Mouse (Mus musculus): ENCODE measurements around the gene 3110082I17Rik. TPM values are rescaled to one million over a fixed set of nuclear protein-coding genes. Genes with fewer than 3 reads are reported as not detected.
A peak's percentile ranks its signal among the peaks of the same experiment; 100 is the strongest.

3110082I17Rik gene
- total RNA-seq, 2 experiments from 2014 or later = 13.9 to 15.6 TPM

DNA sequence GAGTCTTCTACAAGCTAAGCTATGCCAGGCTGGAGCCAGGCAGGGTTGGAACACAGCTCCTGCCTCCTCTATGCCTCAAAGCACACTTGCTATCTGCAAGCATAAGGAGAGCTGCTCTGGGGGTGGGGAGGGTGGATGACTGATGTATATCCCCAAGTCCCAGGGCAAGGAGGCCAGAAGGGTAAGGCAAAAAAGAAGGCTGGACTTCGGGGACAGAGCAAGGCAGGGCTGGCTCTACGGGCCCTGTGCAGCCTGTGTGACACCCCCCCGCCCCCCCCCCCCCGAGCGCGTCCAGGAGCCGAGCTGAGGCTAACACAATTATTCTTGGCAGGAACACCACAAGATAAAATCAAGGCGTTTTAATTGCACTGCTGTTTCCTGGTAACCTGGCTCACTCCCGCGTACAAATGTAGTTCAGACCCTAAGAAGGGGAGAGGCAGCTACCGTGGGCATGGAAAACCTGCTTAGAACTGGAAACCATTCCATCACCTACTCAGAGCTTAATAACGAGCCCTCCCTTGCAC lies 30.4 kb downstream of the 3110082I17Rik start:
- DNase-seq (ENCODE audit: low spot score in 2 of 2) = peak in 1 of 2 experiments; percentile 57
- intact Hi-C loops (cut with DNase I) = loop anchor here (2.0 kb wide), 1 partner anchor 27 kb away; no protein-coding TSS in a partner anchor

DNA sequence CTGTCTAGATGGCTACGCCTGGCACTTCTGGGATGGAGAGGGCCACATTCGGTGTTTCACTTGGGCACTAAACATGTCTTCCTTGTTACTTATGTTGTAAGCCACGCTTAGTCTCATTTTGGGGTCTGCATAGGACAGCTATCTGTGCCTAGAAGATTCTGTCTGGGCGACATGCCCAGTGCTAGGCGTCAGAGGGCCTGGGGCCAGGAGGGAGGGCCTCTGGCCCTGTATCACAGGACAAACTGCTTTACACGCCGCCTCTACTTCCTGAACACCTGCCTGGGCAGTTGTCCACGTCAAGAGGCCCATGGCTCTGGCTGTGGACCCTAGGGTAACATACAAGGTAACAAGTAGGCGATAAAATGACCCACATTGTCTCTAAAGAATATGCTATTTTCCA lies 32.3 kb downstream of the 3110082I17Rik start:
- intact Hi-C loops (cut with DNase I) = no loop called here
- no peak for DNase-seq (ENCODE audit: low spot score in 2 of 2)

GRCm38 (mm10) chr5:139427001-139427400 lies 33.3 kb downstream of the 3110082I17Rik start:
- DNase-seq (ENCODE audit: low spot score in 2 of 2) = no peak
- intact Hi-C loops (cut with DNase I) = no loop called here

DNA sequence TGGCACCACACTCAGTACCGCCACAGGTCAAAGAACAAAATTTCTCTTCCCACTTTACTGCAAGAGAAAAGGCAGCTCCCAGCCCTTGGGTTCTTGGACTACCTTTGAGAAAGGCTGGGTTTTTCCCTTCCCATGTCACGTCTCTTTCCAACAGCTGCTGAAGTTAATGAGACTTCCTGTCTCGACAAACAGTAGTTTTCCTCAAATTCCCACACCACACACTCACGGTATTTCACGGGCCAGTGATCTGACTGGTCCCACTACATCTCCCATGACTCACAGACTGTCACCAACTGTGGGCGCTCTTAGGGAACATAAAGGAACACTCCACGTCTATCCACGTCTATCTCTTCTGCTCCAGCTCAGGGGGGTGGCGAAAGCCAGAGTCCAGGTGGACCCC lies 35.1 kb downstream of the 3110082I17Rik start:
- intact Hi-C loops (cut with DNase I) = no loop called here
- no peak for DNase-seq (ENCODE audit: low spot score in 2 of 2)

DNA sequence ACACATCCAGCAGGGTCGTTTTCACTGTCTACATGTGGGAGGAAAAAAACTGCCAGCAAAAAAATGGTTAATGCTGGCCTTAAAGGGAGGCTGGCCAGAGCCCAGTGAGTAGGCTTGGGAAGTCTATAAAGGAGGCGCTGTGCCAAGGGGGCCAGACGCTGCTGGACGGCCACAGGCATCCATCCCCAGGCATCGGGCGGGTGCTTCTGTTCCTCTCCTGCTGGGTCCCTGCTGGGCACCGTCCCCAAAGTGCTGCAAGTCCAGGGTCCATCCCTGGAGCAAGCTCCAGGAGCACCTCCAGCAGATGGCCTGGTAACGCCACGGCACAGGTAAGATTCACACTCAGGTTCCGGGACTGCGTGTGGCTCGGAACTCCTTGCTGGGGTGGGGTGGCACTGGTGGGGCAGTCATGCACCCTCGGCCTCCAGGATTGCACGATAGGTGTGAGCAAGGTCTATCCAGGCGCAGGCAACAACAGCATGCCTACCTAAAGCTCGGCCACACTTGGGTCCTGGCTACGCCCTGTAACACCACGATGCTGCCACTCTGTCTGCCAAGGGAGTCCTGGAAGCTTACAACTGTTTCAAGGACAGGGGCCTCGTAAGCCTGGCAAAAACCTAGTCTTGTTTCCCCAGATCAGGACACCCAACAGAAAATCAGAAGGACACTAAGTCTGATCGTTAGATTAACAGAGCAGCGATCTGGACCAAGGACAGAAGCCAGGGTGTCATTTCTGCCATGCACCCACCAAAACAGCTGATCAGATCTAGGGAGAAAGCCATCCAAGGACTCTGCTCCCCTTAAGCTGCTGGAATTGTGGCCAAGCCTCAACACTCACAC lies 37.1 kb downstream of the 3110082I17Rik start, which contains the start of gene Gper1:
Gene Gper1 (plus strand): TSS at position 126 of the 840 bp plus-strand sequence.
- intact Hi-C loops (cut with DNase I) = no loop called here
- no peak for DNase-seq (ENCODE audit: low spot score in 2 of 2)

GRCm38 (mm10) chr5:139418633-139419032 lies 41.7 kb downstream of the 3110082I17Rik start:
- intact Hi-C loops (cut with DNase I) = no loop called here

DNA sequence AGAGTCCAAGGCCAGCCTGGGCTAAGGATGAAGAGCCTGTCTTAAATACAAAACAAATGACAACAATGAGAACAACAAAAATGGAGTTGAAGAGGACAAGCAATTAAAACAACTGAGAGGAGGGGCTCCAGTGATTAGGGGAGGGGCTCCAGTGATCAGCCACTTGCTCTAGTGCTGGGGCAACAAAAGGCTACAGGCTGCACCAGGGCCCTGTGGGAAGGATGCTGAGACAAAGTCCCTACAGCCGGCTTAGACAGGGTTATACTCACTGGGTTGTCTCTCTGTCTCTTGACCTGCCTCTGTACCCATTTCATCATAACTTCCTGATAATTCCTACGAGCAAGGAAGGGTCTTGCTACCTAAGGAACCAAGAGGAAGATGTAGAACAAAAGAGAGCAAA lies 42.2 kb downstream of the 3110082I17Rik start:
- intact Hi-C loops (cut with DNase I) = no loop called here
- DNase-seq (ENCODE audit: low spot score in 2 of 2) = no peak

More at GRCm38 (mm10) chr5:139418633-139419032, 41.7 kb downstream of the 3110082I17Rik start:
- DNase-seq (ENCODE audit: low spot score in 2 of 2) = no peak

DNA sequence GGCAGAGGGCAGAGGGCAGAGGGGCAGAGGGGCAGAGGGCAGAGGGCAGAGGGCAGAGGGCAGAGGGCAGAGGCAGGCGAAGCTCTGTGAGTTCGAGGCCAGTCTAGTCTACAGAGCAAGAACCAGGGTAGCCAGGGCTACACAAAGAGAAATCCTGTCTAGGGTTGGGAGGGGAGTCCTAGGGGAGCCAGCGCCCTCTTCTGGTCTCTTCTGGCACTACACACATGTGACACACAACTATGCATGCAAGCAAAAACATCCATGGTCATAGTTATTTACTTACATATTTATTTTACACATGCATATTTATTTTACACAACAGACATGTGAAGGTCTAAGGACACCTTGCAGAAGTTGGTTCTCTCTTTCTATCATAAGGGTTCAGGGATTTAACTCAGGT lies 42.8 kb downstream of the 3110082I17Rik start:
- intact Hi-C loops (cut with DNase I) = no loop called here
- no peak for DNase-seq (ENCODE audit: low spot score in 2 of 2)

DNA sequence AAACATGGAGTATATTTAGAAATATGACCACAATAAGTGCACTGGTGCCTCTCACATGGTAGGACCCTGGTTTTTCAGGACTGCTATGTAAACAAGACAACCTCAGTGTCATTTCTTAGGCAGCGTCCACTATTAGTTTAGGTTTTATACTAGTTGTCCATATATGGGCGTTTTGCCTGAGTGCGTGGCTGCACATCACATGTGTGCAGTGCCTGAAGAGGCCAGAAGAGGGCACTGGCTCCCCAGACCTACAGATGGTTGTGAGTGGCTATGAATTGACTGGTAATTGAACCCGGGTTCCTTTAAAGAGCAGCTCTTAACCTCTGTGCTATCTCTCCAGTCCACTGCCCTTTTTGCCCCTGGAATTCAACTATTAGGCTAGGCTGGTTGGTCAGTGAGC lies 43.4 kb downstream of the 3110082I17Rik start:
- DNase-seq (ENCODE audit: low spot score in 2 of 2) = no peak
- intact Hi-C loops (cut with DNase I) = no loop called here

DNA sequence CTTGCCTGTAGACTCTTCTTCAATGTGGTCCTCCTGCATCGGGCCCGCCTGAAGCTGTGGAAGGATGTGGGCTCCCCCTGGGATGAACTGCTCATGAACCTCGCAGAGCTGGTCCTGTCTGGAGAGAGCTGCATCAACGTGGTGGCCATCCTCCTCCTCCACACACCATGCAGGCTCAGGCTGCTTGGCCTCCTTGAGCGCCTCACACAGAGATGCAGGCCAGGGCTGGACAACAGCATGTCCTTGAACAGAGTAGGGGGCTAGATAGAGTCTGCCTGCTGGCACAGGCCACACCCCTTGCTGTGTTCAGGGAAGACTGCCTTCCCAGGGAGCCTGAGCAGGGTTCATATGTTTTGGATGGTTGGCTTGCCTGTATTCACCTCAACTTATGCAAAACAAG lies 45.3 kb downstream of the 3110082I17Rik start:
- intact Hi-C loops (cut with DNase I) = no loop called here

DNA sequence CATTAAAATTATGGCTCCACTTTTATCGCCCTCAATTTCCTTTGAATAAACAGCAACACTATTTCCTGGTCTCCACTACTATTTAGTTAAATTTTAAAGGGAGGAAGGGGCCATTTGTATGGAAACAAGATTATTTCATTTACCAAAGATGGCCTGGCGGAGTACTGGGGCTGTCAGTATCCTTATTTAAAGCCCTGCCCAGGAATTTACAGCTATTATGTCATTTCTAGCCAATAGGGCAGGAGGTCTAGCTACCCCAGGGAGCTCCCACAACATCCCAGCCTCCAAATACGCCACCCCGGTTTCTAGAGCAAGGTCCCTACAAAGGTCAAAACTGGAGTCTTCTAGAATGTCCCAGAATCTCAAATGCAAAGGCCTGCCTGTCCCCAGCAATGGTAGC lies 46.8 kb downstream of the 3110082I17Rik start:
- intact Hi-C loops (cut with DNase I) = no loop called here
- no peak for DNase-seq (ENCODE audit: low spot score in 2 of 2)

More for the DNA sequence above, 45.3 kb downstream of the 3110082I17Rik start:
- no peak for DNase-seq (ENCODE audit: low spot score in 2 of 2)

DNA sequence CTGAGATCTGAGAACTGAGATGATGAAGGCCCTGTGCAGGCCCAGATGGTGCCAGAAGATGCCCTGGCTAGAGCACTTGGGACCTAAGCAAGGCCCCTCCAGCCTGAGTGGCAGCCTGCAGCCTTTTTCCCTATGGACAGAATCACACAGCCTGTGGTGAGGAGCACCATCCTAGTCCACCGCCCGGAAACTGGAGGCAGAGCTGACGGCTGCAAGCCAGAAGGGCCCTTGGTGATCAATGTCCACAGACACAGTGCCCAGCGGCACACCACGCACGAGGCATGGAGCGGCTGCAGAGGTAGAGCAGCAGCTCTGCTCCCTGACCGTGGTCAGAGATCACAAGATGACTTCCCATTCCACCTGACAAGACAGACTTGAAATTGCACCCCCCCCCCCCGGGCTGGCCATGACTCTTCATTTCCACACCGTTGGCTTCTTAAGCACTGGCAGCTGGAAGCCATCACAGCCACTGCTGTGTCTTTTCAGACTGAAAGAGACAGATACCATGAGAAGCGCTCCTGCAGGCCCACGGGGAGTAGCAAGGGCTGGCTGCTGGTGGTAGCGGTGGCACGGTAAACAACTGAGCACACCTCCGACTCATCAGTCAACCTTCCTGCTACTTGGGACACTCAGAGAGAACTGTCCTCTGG lies 48.5 kb downstream of the 3110082I17Rik start:
- intact Hi-C loops (cut with DNase I) = no loop called here
- no peak for DNase-seq (ENCODE audit: low spot score in 2 of 2)

- no peak for DNase-seq (ENCODE audit: low spot score in 2 of 2)
- intact Hi-C loops (cut with DNase I) = no loop called here
Observed at GRCm38 (mm10) chr5:139411117-139411516, 49.2 kb downstream of the 3110082I17Rik start.

- intact Hi-C loops (cut with DNase I) = no loop called here
- DNase-seq (ENCODE audit: low spot score in 2 of 2) = no peak
Observed at GRCm38 (mm10) chr5:139410056-139410455, 50.3 kb downstream of the 3110082I17Rik start.

DNA sequence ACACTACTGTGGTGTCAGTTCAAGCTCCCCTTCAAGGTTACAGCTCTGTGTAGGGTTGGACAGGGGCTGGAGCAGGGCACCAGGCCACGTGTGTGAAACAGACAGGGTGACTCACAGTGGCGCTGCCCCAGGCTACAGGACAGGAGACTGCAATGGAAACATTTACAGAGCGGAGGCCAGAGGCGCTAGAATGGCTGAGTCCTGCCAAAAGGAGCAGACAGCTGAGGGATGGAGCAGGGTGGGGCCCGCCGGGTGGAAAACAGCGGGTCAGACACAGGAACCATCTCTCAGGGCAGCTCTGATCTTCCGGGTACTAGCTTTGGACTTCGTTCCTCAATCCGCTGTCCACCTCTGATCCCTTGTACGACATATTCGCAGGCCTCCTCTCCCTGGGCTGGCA lies 50.9 kb downstream of the 3110082I17Rik start:
- no peak for DNase-seq (ENCODE audit: low spot score in 2 of 2)
- intact Hi-C loops (cut with DNase I) = no loop called here

DNA sequence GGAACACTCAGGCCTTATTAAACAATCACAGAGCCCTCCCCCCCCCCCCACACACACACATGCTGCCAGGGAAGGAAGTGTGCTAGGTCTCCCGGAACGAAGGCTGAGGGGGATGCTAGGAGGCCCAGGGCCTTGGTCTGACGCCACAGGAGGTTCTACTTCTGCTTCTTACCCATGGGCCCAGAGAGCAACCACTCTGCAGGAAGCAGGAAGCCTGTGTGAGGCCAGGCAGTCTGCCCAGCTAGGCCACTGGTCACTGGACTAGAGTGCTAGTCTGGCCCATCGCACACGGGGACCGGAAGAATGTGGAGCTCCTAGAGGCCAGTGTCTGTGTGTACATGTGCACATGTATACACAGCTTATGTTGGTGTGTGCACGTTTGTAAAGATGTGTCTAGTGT lies 51.8 kb downstream of the 3110082I17Rik start:
- intact Hi-C loops (cut with DNase I) = no loop called here
- peak in 1 of 2 experiments; percentile 53 for DNase-seq (ENCODE audit: low spot score in 2 of 2)

GRCm38 (mm10) chr5:139407121-139407885 lies 53.0 kb downstream of the 3110082I17Rik start:
- no peak for DNase-seq (ENCODE audit: low spot score in 2 of 2)
- intact Hi-C loops (cut with DNase I) = no loop called here

DNA sequence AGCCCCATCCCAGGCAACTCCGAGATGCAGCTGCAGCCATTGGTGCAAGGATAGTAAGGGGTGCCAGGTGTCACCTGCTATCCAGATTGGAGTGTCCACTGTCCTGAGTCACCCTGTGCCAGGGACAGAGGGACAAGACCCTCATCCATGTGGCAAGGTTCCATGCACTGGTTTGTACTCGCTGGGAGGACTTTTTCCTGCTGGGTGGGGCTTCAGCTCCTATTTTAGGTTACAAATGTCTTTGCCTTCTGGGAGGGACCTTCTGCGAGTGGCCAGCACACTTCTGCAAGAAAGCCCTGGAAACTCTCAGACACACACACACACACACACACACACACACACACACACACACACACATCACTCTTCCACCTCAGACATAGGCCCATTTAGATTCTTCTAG lies 54.4 kb downstream of the 3110082I17Rik start:
- intact Hi-C loops (cut with DNase I) = no loop called here
- no peak for DNase-seq (ENCODE audit: low spot score in 2 of 2)

DNA sequence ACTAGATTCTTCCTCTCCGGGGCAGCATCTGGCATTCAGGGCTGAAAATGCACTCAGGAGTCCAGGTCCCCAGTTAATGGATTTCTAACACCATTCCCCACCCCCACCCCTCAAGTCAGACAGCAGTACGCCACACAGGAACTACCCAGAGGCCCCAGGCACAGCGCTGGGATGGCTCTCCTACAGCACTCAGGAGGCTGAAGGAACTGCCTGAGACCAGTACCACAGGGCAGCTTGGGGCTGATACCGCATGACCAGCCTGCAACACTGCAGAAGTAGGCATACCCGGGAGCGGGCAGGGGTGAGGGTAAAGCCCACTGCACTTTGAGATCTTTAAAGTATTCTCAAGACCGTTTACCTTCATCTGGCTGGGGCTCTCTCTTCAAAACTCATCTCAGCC lies 54.8 kb downstream of the 3110082I17Rik start:
- DNase-seq (ENCODE audit: low spot score in 2 of 2) = no peak
- intact Hi-C loops (cut with DNase I) = no loop called here

All from left cerebral cortex, postnatal 25 days (tissue).